Mouse (Mus musculus) testis, adult 2 months (tissue): Measurements from ENCODE around the gene Gm20388. TPM values are rescaled to one million over a fixed set of nuclear protein-coding genes. Genes with fewer than 3 reads are reported as not detected.

Source experiments
- H3K27ac ChIP-seq: fragments of 200-500 bp; 2 replicates; pipeline ENCODE4 v1.5.1; 2012; ENCODE audit warnings: low read depth, low read length; ENCODE audit not compliant: control insufficient read depth, insufficient read depth
- H3K27me3 ChIP-seq: fragments of 200-500 bp; 2 replicates; pipeline ENCODE4 v1.6.1; 2012; ENCODE audit warnings: mild to moderate bottlenecking, low read length, moderate library complexity; ENCODE audit not compliant: control insufficient read depth, insufficient read depth
- H3K36me3 ChIP-seq: fragments of 200-500 bp; 2 replicates; pipeline ENCODE4 v1.6.1; 2012; ENCODE audit warnings: mild to moderate bottlenecking, low read length; ENCODE audit not compliant: control insufficient read depth, insufficient read depth
- H3K4me1 ChIP-seq: fragments of 200-500 bp; 2 replicates; pipeline ENCODE4 v1.6.1; 2012; ENCODE audit warnings: low read length; ENCODE audit not compliant: control insufficient read depth, insufficient read depth
- H3K4me3 ChIP-seq: fragments of 200-500 bp; 2 replicates; pipeline ENCODE4 v1.5.1; 2012; ENCODE audit warnings: low read depth, mild to moderate bottlenecking, low read length, moderate library complexity, mixed read lengths; ENCODE audit not compliant: control insufficient read depth
- CTCF ChIP-seq: fragments of 200-500 bp; IDR thresholded peaks from 2 replicates; pipeline ENCODE4 v1.5.1; 2012; ENCODE audit warnings: low read depth, mild to moderate bottlenecking, inconsistent platforms, low read length, moderate library complexity; ENCODE audit not compliant: control insufficient read depth, insufficient read depth, insufficient replicate concordance
- POLR2A ChIP-seq: fragments of 200-500 bp; IDR thresholded peaks from 2 replicates; pipeline ENCODE4 v1.6.1; 2012; ENCODE audit warnings: low read depth, mild to moderate bottlenecking, inconsistent platforms, low read length, moderate library complexity; ENCODE audit not compliant: control insufficient read depth
- polyA plus RNA-seq: library from polyadenylated mRNA; depleted of rRNA; stranded (reverse); fragments of >200 nt; gene quantifications from 2 replicates; pipeline ENCODE4 v1.2.3, GENCODE M21; 2012

The Gm20388 gene
- polyA plus RNA-seq, 1 experiment, result 5.6 TPM

- H3K4me1 ChIP-seq, result no peaks in the 10 kb centered on the region; the same call in 1 of the 2 replicates
- H3K36me3 ChIP-seq, result no peaks in the 10 kb centered on the region
- no peak overlapping the region; the same call in 1 of the 2 replicates for H3K27ac ChIP-seq
- H3K27me3 ChIP-seq, result no peaks in the 10 kb centered on the region
- no peak for TF ChIP-seq POLR2A
- TF ChIP-seq CTCF, result no peak
- no peak overlapping the region for H3K4me3 ChIP-seq
These were observed 3120.8 kb downstream of the Gm20388 start for GRCm38 (mm10) chr8:123031321-123031978.

- Histone ChIP-seq H3K27ac (no peak overlapping the region), H3K4me3 (no peak overlapping the region), H3K4me1 (peaks cover 5% of the 10 kb centered on the region), H3K36me3 (no peaks in the 10 kb centered on the region), H3K27me3 (no peaks in the 10 kb centered on the region)
- TF ChIP-seq POLR2A (no peak), CTCF (no peak)
These were observed 3122.1 kb downstream of the Gm20388 start for GRCm38 (mm10) chr8:123032730-123033129.

- Histone ChIP-seq H3K4me3 (no peak overlapping the region), H3K27ac (no peak overlapping the region), H3K27me3 (no peaks in the 10 kb centered on the region), H3K4me1 (peaks cover 5% of the 10 kb centered on the region), H3K36me3 (no peaks in the 10 kb centered on the region)
- TF ChIP-seq POLR2A (no peak), CTCF (no peak)
These were observed 3122.8 kb downstream of the Gm20388 start for GRCm38 (mm10) chr8:123033431-123033830.

- H3K27ac ChIP-seq, result no peak overlapping the region
- peaks cover 6% of the 10 kb centered on the region for H3K4me1 ChIP-seq
- no peak overlapping the region for H3K4me3 ChIP-seq
- TF ChIP-seq CTCF, result no peak
- no peak for TF ChIP-seq POLR2A
- H3K36me3 ChIP-seq, result no peaks in the 10 kb centered on the region
- no peaks in the 10 kb centered on the region for H3K27me3 ChIP-seq
These were observed 3123.5 kb downstream of the Gm20388 start for GRCm38 (mm10) chr8:123034171-123034570.

GRCm38 (mm10) chr8:123036956-123037355 lies 3126.3 kb downstream of the Gm20388 start:
- Histone ChIP-seq H3K27me3 (no peaks in the 10 kb centered on the region), H3K27ac (peak overlapping the region; percentile 17; the same call in 1 of the 2 replicates), H3K36me3 (no peaks in the 10 kb centered on the region), H3K4me1 (peaks cover 11% of the 10 kb centered on the region), H3K4me3 (no peak overlapping the region)
- TF ChIP-seq CTCF (no peak), POLR2A (no peak)

GRCm38 (mm10) chr8:123037487-123037886 lies 3126.8 kb downstream of the Gm20388 start:
- Histone ChIP-seq H3K4me3 (no peak overlapping the region), H3K27ac (no peak overlapping the region), H3K4me1 (peaks cover 11% of the 10 kb centered on the region)

GRCm38 (mm10) chr8:123038351-123038750 lies 3127.7 kb downstream of the Gm20388 start:
- no peak for TF ChIP-seq POLR2A
- no peak for TF ChIP-seq CTCF
- H3K27me3 ChIP-seq, result no peaks in the 10 kb centered on the region
- H3K27ac ChIP-seq, result no peak overlapping the region
- no peaks in the 10 kb centered on the region for H3K36me3 ChIP-seq
- H3K4me3 ChIP-seq, result no peak overlapping the region
- peaks cover 12% of the 10 kb centered on the region for H3K4me1 ChIP-seq

More at GRCm38 (mm10) chr8:123037487-123037886, 3126.8 kb downstream of the Gm20388 start:
- TF ChIP-seq POLR2A (no peak), CTCF (no peak)
- H3K27me3 ChIP-seq, result no peaks in the 10 kb centered on the region
- H3K36me3 ChIP-seq, result no peaks in the 10 kb centered on the region
